Mouse (Mus musculus) layer of hippocampus, adult 18-20 months (tissue): ENCODE results near the gene Stmn1. TPM values are rescaled to one million over a fixed set of nuclear protein-coding genes. Genes with fewer than 3 reads are reported as not detected.

Experiments
- DNase-seq, 2 experiments: peaks; one replicate each; pipeline ENCODE4 v3.0.0; 2022; ENCODE audit warnings: low spot score in 2 of 2
- long read RNA-seq: library from polyadenylated mRNA; stranded (forward); transcript quantifications from one replicate; pipeline ENCODE4 v2.0.0, GENCODE M21; 2021
- total RNA-seq, 2 experiments: library from RNA; stranded (reverse); gene quantifications; 2 replicates each; pipeline ENCODE4 v1.2.3; 2021

Stmn1 gene
- total RNA-seq, result 100 to 1,000 TPM; 373 to 429 TPM
- long read RNA-seq, transcript Stmn1-201 (5 exons, 1,060 nt), result major isoform, 48 of 56 reads
- long read RNA-seq, partial matches to known transcripts, result 2 of 56 reads
- long read RNA-seq, other reads (novel, unspliced or antisense), result 5 of 56 reads

DNA sequence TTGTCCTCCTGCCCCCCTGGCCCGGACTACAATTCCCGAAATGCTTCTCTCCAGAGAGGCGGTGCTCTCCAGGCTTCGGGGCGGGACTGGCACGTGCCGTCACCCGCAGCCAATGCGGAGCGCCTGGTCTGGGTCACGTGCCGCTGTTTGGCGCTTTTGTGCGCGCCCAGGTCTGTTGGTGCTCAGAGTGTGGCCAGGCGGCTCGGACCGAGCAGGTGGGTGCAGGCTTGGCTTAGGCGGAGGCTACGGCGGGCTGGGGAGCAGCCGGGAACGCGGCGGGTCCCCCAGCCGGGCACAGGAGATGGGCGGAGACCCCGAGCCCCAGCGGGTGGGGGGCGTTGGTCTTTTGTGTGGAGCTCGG is at the start of gene Stmn1:
Gene Stmn1, plus strand, starts transcription at position 106 of the 361 bp plus-strand sequence.
- DNase-seq, result peak; percentile 94 to 97

DNA sequence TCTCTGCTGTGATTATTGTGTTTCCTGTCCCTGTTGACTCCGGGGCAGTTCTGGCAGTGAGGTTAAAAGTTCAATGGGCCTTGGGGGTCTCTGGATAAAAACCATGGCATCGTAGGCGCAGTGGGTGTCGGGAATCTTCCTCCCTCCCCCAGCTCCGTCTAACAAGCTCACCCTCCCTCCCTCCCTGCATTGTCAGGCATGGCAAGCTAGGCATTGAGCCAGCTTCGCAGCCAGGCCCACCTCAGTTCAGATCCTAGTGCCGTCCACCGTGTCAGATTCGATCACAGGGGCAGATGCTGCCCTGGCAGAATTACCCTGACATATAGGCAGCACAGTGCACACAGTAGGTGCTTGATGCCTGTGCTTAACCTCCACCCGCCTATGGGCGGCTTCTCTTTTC is 46.1 kb upstream of the Stmn1 start:
- no peak for DNase-seq

DNA sequence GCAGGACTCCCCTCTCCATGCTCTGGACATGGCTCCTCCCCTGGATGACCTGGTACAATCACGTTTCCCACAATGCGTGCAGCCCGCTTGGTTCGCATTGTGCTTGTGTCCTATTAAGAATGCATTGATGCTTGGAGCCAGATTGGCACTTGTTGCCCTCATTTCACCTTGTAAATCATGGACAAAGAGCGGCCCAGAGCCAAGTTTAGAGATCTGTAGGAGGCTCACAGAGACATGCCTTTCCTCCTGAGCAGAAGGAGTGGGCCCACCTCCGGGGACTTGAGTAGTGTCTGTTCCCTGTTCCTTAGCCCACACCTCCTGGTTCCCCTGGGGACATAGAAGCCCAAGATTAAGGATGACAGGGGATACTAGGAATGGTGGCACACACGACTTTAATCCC is 44.2 kb upstream of the Stmn1 start:
- no peak for DNase-seq

DNA sequence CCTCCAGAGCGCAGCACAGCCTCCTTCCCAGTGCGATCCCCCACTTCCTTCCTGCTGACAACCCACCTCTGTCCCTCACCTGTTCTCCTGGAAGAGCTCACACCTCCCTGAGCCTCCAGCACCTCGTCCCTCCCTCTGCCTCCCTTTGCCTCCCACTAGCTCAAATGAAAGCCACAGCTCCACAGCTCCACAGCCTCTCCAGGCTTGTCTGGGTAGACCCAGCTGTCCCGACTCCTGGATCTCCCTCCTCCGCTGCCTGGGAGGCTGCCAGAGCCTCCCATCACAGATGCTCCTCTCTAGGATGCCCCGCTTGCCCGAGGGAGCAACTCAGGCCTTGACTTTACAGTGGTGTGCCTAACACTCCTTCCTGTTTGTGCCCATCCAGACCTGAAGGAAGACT is 43.0 kb upstream of the Stmn1 start:
- no peak for DNase-seq

DNA sequence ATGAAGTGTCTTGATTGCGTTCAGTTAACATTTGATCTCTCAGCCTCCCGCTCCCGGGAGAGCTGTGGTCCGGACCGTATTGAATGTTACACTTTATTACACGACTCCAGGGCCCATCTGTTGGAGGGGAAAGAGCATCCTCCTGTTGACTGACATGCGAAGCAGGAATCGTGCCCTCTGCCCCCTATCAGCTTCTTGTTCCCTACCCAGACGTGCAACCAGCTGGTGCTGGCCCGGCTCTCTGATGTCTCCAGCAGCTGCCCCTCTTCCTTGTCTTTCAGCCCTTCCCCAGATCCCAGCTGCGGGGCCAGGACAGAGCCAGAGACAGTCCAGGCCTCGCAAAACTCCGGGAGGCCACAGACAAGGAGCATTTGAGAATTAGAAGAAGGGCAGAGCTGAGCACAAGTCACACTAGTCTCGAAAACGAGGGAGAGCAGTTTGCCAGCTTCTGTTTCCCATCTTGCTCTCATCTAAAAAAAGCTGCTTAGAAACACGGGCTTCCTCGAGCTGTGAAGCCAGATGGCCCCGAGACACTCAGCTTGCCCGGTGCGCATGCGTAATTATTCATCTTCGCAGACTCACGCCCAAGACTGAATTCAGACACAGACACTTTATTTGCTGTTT is 37.6 kb upstream of the Stmn1 start:
- DNase-seq, result peak; percentile 90 to 97

DNA sequence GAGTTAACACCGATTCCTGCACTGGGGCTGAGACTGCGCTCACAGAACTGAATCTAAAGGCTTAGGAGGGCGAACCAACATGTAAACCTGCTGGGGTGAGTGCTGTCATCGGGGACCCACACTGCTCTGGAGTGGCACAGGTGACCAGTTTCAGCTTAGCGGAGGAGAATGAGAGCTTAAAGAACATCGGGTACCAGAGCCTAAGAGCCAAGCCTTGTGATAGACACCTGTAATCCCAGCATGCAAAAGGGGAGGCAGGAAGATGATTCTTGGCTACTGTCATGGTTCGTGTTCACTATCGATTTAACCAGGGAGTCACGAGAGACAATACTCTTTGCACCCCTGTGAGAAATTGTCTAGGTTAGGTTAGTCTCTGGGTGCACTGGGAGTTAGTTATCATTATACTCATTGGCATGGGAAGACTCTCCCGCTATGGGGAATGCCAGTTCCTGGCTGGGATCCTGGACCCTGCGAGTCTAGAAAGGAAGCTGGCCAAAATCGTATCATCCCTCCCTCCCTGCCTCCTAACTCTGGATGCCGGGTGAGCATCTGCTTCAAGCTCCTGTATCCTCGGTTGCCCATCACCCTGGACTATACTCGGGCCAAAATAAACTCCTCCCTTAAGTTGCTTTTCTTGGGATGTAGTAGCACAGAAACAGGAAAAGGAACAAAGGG is 35.3 kb upstream of the Stmn1 start:
- DNase-seq, result no peak

DNA sequence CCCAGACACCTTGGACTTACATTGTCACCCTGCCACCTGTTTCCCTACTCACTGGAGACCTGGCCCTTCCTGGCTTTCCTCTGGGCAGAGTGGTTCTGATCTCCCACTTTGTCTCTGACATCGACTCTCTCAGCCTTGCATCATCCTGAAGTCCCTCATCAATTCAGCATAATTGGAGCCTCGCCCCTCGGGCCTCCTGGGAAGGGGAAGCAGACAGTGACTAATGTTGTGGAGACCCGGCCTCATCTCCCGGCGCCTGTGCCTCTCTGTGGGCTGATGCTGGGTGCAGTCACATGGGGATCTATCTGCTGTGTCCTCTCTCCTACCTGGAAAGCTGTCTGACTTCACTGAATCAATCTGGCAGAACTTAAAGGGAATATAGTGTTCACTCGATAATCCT is 31.9 kb upstream of the Stmn1 start:
- no peak for DNase-seq

DNA sequence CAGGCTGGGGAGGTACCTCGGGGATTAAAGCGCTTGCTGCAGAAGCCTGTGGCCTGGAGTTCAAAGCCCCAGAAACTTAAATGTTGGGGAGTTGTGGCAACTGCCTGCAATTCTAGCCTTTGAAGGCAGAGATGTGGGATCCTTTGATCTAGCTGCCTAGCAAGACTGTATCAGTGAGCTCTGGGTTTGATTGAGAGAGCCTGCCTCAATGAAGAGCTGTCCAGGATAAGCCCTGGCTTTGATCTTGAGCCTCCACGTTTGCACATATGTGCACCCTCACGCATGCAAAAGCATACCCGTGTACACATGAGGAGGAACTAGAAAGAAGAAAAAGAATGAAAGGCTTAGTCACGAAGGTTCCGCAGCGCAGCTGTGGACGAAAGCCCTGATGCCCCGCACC is 31.5 kb upstream of the Stmn1 start:
- no peak for DNase-seq

DNA sequence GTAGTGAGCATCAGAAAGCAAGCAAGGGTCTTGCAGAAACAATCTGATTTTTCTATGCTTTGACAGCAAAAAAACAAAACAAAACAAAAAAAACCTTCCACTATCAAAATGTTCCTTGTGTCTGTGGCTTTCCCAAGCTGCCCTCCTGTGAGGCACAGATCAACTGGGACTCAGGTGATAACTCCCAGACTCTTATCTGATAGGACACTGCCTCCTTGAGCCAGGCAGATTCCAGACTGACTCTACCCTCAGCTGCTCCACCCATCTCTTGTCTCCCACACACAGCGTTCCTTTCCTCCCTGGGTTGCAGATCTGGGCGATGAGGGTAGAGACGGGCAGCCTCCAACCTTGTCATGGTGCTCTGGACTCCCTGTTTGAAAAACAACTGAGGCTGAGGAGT is 29.0 kb upstream of the Stmn1 start:
- DNase-seq, result no peak

DNA sequence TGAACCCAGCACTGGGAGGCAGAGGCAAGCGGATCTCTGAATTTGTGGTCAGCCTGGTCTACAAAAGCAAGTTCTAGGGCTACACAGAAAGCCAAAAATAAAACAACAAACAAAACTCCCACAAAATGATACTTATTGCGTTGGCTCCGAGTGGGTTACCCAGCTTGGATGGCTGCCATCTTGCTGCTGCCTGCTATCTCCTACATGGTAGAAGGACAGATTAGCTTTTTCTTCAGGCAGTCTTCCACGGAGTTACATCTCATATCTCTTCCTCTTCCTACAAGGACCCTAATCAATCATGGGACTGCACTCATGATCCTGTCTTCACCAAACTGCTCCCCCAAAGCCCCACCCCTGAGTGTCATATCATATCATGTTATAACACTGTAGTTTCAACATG is 28.2 kb upstream of the Stmn1 start:
- DNase-seq, result no peak

DNA sequence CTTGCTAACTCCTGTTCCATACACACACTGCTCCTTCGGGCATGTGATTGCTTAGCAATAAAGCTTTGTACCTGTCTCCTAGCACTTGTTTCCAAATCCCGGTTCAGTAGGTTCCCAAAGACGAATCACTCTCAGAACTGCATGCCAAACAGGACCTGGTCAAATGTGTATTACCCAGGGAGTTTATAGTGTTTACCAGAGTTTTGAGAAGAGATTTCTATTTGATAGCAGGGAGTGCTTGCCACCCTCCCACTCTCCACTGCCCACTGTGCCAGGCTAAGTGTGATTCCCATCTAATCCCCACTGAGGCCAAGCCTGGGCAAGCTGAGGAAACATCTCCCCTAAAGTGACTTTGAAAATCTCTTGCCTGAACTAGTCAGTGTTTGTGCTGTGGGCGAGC is 25.9 kb upstream of the Stmn1 start:
- DNase-seq, result no peak

DNA sequence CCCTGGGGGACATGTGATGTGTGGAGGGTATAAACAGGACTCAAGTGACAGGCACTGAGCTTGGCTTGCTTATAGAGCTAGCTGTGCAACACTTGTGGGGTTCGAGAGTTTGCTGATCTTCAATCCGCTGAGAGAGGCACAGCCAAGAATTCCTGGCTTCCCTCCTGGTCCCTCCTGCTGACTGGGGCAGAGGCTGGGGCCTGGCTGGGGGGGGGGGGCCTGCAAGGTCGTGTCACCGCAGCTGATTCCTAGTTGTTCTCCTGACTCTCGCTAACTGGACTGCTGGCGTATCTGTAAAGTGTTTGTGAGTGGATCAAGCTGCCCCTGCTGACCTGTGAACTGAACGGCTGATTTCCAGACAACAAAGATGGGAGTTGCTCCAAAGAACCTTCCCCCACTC is 24.5 kb upstream of the Stmn1 start:
- no peak for DNase-seq

DNA sequence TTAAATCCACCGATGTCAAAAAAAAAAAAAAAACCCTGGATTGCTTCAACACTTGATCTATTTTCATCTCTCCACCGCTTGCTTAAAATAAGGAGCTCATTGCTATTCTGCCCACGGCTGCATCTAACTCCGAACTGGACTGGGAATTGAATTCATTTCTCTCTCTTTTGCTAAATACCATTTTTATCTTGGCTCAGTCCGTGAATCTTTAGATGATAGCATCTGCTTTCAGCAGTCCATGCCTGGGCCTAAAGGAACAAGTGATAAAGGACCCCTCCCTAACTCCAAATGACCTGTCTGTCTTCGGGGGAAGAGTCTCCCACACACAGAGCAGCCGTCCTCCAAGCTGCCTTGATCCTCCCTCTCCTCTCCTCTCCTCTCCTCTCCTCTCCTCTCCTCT is 23.2 kb upstream of the Stmn1 start:
- DNase-seq, result peak; percentile 55 to 70

DNA sequence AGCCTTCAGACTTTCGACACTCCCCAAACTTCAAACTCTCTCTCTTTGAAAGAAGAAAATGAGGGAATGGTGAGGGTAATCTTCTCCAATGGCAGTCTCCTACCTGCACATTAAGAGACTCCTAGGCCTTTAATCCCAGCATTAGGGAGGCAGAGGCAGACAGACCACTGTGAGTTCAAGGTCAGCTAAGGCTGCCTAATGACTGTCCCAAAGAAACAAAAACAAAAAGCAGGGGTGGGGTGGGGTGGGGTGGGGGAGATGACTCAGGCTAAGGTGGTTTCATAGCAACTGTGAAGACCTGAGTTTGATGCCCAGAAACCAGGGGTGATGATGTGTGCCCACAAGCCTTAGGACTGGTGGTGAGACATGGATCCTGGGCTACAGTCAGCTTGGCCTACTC is 22.6 kb upstream of the Stmn1 start:
- no peak for DNase-seq

DNA sequence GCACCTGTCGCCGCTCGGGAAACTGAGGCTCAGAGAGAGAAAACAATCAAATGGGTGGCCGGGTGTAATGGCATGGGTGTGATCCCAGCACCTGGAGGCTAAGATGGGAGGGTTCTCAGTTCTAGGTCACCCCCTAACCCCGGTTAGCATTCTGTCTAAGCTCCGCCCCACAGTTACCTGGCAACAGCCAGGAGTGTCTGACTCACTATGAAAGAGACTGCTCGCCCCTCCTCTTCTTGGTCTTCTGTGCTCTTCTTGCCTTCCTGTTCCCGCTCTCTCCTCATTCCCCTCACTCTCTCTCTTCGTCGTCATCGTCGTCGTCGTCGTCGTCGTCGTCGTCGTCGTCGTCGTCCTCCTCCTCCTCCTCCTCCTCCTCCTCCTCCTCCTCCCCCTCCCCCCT is 20.2 kb upstream of the Stmn1 start:
- DNase-seq, result no peak

DNA sequence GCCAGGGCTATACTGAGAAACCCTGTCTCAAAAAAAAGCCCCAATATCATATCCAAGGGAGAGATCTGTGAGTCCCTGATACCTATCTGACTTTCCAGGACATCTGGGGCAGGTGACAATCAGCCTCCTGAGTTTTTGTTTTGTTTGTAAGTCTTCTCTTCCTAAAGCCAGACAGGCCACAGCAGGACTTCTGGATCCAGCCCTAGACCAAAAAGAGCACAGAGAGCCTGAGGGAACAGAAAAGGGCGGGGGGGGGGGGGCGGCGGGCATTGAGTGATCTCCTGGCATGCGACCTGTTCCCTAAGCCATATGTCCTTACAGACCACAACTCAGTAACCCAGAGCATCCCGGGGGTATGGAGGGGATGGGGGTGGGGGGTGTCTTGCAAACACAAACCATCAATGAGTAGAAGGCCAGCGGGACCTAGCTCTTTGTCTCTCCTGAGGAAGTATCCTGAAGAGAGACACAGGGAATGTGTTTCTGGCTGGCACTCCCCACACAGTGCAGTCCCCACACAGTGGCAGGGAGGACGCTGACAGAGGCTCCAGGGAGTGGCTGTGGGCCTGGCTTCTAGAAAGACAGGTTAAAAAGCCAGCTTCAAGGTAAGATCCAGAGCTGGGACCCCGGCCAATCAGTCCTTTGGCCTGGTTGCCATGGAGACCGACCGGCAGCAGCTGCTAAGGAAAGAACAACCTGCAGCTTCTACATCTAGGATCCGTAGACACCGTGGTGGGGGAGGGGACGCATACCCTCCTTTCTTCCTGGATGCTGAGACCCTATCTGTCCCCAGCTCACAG is 18.3 kb upstream of the Stmn1 start:
- DNase-seq, result no peak

DNA sequence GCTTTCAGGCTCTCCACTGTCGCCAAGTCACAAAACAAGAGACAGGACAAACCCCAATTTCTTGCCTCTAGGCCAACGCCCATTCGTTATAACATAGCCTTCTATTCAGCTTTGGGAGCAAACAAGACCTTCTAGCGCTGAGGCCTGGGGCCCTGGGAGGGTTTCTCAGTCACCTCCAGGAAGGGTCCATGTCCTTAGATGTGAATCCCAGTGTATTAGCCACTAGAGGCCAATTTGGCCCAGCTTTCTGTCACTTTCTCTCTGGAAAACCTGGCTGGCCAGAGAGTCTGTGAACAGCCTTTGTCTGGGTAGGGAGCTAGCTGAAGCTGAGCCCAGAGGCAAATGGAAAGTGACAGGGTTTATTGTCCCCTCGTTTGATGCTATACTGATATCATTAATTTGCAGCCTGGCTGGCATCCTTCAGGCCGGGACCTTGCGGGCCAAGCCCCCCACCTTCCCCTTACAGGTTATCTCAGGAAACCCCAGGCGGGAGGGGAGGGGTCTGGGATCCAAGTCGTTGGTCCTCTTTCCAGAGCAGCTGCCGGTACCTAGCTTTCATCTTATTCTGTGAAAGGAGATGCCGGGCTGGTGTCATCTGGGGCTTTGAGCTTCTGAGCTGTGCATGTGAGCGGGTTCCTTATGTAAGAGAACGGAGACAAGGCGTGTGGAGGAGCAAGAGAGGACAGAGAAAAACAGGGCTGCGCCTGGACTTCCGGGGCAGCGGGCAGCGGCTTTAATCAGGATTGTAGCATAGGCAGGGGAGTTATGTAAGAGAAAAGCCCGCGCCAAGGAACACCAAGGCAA is 17.5 kb upstream of the Stmn1 start:
- peak in 1 of 2 experiments; percentile 66 for DNase-seq

DNA sequence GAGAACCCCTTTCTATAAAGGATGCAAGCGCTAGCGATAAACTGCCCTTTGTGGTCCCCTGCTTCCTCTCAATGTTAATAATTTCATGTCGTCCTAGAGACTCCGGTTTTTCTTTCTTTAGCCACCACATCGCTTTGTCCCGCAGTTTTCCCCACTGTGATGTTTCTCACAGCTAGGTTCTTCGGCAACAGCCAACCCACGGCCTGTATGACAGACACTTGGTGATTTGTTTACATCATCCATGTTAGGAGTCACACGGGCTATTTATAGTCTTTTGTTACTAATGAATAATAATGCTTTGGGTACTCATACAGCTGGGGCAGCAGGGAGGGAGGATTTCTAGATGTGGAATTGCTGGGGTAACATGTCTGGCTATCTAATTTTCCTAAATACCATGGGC is 16.6 kb upstream of the Stmn1 start:
- DNase-seq, result no peak

DNA sequence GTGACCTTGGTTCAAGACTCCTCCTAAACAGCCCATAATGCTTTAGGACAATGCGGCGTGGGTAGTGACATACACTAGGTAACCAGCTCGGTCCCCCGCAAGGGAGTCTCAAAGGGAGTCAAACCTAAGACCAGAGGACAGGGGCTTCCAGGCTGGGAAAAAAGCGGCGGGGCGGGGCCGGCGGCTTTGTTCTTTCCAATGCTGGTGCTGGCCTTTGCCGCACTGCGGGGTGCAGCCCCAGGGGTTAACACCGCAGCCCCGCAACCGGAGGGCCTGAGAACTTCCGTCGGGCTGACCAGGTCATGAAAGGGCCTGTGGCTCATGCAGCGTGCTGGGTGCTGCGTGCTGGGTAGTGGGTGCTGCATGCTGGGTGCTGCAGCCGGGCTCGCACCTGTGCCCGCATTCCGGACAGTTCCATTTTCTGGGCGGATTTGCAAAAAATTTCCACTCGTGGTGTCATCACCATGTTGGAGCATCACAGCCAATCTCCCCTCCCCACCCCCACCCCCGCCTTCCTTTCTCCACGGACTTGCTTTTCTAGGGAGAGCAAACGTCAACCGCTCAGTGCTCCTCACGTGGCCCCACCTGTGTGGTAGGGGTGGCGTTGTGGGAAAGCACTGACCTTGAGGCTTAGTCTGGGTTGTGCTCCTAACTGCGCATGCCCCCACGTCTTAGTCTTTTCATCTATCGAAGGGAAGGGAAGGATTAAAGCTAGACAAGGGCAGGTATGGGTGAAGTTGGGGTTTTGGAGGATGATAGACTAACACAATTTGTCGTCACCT is 14.3 kb upstream of the Stmn1 start:
- no peak for DNase-seq

DNA sequence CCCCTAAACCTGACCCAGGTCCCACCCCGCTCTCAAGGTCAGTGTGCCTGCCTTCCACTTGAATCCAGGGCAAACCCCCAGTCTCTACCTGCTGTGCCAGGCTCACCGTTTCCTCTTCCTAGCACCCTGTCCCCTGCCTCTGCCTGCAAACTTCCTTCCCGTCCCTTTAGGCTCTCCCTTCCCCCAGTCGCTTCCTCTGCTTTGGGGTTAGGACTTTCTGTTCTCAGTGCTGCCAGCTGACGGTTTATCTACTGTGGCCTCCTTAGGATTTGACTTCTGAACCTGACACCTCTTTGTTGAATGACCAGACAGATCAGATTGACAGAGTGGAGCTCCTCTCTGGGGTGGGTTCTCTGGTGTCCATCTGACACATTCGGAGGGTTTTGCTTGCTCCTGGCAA is 12.8 kb upstream of the Stmn1 start:
- no peak for DNase-seq
